ENCODE assay signal across 8 mouse cellular contexts in genomic region chr16:23107231-23107942, GRCm38 (mm10). TPM values are rescaled to one million over a fixed set of nuclear protein-coding genes. Genes with fewer than 3 reads are reported as not detected.
DNase-seq lines count a peak whose midpoint lies in the region; ATAC-seq and TF ChIP-seq lines count a peak whose summit lies in the region.

TSS of gene Eif4a2 (plus strand) at chr16:23107444.

- no peaks in the 10 kb centered on the region for H3K4me1 ChIP-seq in ES-Bruce4 (ENCODE audit: control insufficient read depth, insufficient read depth, low read length)
- H3K4me1 ChIP-seq in forebrain, embryonic 14.5 days (ENCODE audit: control insufficient read depth, insufficient read depth, low read length), result peaks cover 19% of the 10 kb centered on the region
- peaks cover 39% of the 10 kb centered on the region for H3K4me1 ChIP-seq in neural tube, embryonic 15.5 days

- intact Hi-C loops in heart, postnatal 14 days (cut with DNase I), result loop anchor here (5.0 kb wide), 1 partner anchor 250 kb away; the partner anchor contains the start of genes Dnajb11 and Tbccd1

- ATAC-seq in cerebellum, adult (ENCODE audit: insufficient number of reproducible peaks, low FRiP score, low TSS enrichment), result peak; percentile 96
- ATAC-seq in forebrain, embryonic 14.5 days, result peak; percentile 92
- ATAC-seq in neural tube, embryonic 15.5 days (ENCODE audit: low FRiP score), result peak; percentile 94

- peak within 1 kb of the TSS; percentile 96 for H3K9ac ChIP-seq in ES-Bruce4 (ENCODE audit: low read depth, poor library complexity, severe bottlenecking)
- peak within 1 kb of the TSS; percentile 100 for H3K9ac ChIP-seq in forebrain, embryonic 14.5 days (ENCODE audit: low read length)
- peak within 1 kb of the TSS; percentile 100 for H3K9ac ChIP-seq in neural tube, embryonic 15.5 days (replicated peaks)

- peak within 1 kb of the TSS; percentile 90 for H3K4me3 ChIP-seq in ES-Bruce4 (ENCODE audit: low read depth, low read length)
- peak within 1 kb of the TSS; percentile 78 for H3K4me3 ChIP-seq in forebrain, embryonic 14.5 days (ENCODE audit: low read depth, low read length)
- H3K4me3 ChIP-seq in neural tube, embryonic 15.5 days (replicated peaks), result peak within 1 kb of the TSS; percentile 100

- DNase-seq in forebrain, embryonic 14.5 days (ENCODE audit: low spot score), result peak; percentile 94
- DNase-seq in heart, postnatal 14 days, result peak; percentile 95 to 96
- DNase-seq in layer of hippocampus, adult 11-12 months (ENCODE audit: low spot score), result peak; percentile 90
- peak; percentile 91 to 92 for DNase-seq in lung, adult 18-20 months
- DNase-seq in testis, postnatal 14 days (ENCODE audit: low spot score), result peak; percentile 96

- peak; percentile 74 for TF ChIP-seq EP300 in ES-Bruce4 (IDR thresholded peaks at IDR 0.05; ENCODE audit: insufficient read depth, low read depth, low read length)

- H3K27me3 ChIP-seq in ES-Bruce4 (ENCODE audit: control insufficient read depth, insufficient read depth, low read length, poor library complexity, severe bottlenecking), result no peaks in the 10 kb centered on the region
- no peaks in the 10 kb centered on the region for H3K27me3 ChIP-seq in forebrain, embryonic 14.5 days (replicated peaks; ENCODE audit: control insufficient read depth, insufficient read depth, low read length)
- no peaks in the 10 kb centered on the region for H3K27me3 ChIP-seq in neural tube, embryonic 15.5 days (replicated peaks)

- under 1% methylated on average over 71 of the region's 71 CpGs for WGBS in forebrain, embryonic 14.5 days
- WGBS in neural tube, embryonic 15.5 days, result under 1% methylated on average over 71 of the region's 71 CpGs

- TF ChIP-seq CTCF in ES-Bruce4 (IDR thresholded peaks at IDR 0.05; ENCODE audit: low read depth, low read length), result no peak

- peak; percentile 62 for TF ChIP-seq POLR2A in ES-Bruce4 (IDR thresholded peaks at IDR 0.05; ENCODE audit: insufficient read depth, low read length)

- H3K27ac ChIP-seq in ES-Bruce4 (ENCODE audit: insufficient read depth, low read length), result peak within 1 kb of the TSS; percentile 95
- H3K27ac ChIP-seq in forebrain, embryonic 14.5 days (ENCODE audit: low read depth, low read length), result peak within 1 kb of the TSS; percentile 95
- peak within 1 kb of the TSS; percentile 99 for H3K27ac ChIP-seq in neural tube, embryonic 15.5 days (replicated peaks)

- H3K9me3 ChIP-seq in ES-Bruce4 (replicated peaks; ENCODE audit: control insufficient read depth, insufficient read depth, low read length, poor library complexity, severe bottlenecking), result no peaks in the 10 kb centered on the region
- H3K9me3 ChIP-seq in forebrain, embryonic 14.5 days (replicated peaks; ENCODE audit: control insufficient read depth, low read length), result no peaks in the 10 kb centered on the region
- H3K9me3 ChIP-seq in neural tube, embryonic 15.5 days (replicated peaks), result no peaks in the 10 kb centered on the region

- H3K36me3 ChIP-seq in ES-Bruce4 (ENCODE audit: control insufficient read depth, insufficient read depth, low read length, poor library complexity, severe bottlenecking), result peaks cover 47% of the 10 kb centered on the region
- peaks cover 40% of the 10 kb centered on the region for H3K36me3 ChIP-seq in forebrain, embryonic 14.5 days (ENCODE audit: control insufficient read depth, insufficient read depth, low read length)
- peaks cover 17% of the 10 kb centered on the region for H3K36me3 ChIP-seq in neural tube, embryonic 15.5 days

- peak within 1 kb of the TSS; percentile 97 for H3K4me2 ChIP-seq in forebrain, embryonic 14.5 days (ENCODE audit: low read length)
- peak within 1 kb of the TSS; percentile 78 for H3K4me2 ChIP-seq in neural tube, embryonic 15.5 days

RNA-seq across cellular contexts. Expression of gene Eif4a2, which starts in this region (rescaled TPM):
- 967 and 1,069 TPM in 2 replicates for polyA plus RNA-seq in ES-Bruce4 (2011; ENCODE audit: insufficient read depth, insufficient read length, low read depth, missing spikeins)
- polyA plus RNA-seq in forebrain, embryonic 14.5 days (2014; fragmentation: Nextera tagmentation; extraction: Ambion mirVana), result 340 and 434 TPM in 2 replicates
- total RNA-seq in heart, postnatal 14 days (2021), result 100 to 1,000 TPM; 264 to 305 TPM
- 347 and 374 TPM in 2 replicates for polyA plus RNA-seq in neural tube, embryonic 15.5 days (2015; fragmentation: Nextera tagmentation; extraction: Ambion mirVana)

Comparison
In these comparisons a context has a peak if more than half of its experiments do, and no peak if none do; other contexts are left out.
1. Peak in every context shown above with its lines: DNase-seq, ATAC-seq, H3K4me3 ChIP-seq and H3K27ac ChIP-seq.